Comparison of ENCODE assay signal across 27 mouse cellular contexts in the genomic region with DNA sequence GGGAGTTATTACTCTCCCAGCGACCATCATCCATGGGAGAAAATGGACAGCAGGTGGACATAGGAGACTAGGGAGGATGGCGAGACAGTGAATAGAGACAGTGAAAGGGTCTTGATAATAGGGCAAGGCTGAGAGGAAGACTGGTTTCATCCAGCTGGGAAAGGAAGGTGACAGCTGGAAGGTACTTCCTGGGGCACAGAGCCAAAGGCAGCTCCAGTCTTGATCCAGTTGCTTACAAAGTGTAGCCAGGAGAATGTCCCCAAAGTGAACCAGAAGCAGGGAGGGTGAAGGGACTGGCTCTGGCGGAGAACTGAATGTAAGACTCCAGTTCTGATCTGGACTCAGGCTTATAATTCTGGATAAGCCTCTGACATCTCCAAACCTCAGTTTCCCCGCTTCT. TPM values are rescaled to one million over a fixed set of nuclear protein-coding genes. Genes with fewer than 3 reads are reported as not detected.
A peak's percentile ranks its signal among the peaks of the same experiment; 100 is the strongest.
DNase-seq lines count a peak whose midpoint lies in the region; ATAC-seq lines count a peak whose summit lies in the region.
"Had no signal": no experiment of that assay in that cellular context is flagged by ENCODE, and none has a peak within 500 bp of the region (broad histone marks: within the 10 kb centered on the region; RNA-seq: fewer than 3 reads in every experiment).

No protein-coding gene starts in this region.

- ATAC-seq in inflammation-experienced regulatory T-cells, adult 6 months = no peak
- ATAC-seq: activated CD4-positive, CD25-positive, alpha-beta regulatory T cell, adult 4 months; CD4-positive, CD25-positive, alpha-beta regulatory T cell, adult 4 months; forebrain, embryonic 13.5 days; forebrain, embryonic 15.5 days; Patski had no signal

- intact Hi-C loops in gastrocnemius, postnatal 36 days (cut with DNase I) = no loop called here

- peak; percentile 26 for DNase-seq in gastrocnemius, adult 18-20 months (ENCODE audit: low spot score)
- DNase-seq in gastrocnemius, postnatal 36 days = no peak
- peak; percentile 15 for DNase-seq in gastrocnemius, postnatal 10 days
- peak; percentile 38 for DNase-seq in gastrocnemius, postnatal 25 days
- no peak for DNase-seq in layer of hippocampus, adult 9-11 months
- DNase-seq: adrenal gland, adult 8-10 months; adrenal gland, postnatal 14 days; adrenal gland, postnatal 36 days; B cell, adult 2 months; cerebellum, adult 11-12 months; cerebellum, adult 2 months; cerebellum, adult 9-10 months; cerebellum, postnatal 10 days; cerebellum, postnatal 25 days had no signal

RNA-seq across cellular contexts. Expression of a gene that starts 2.7 kb away (rescaled TPM):
- total RNA-seq in gastrocnemius, adult 18-20 months (2021) = 10 to 100 TPM; 33.4 to 37.4 TPM
- total RNA-seq in gastrocnemius, postnatal 36 days (2021) = 10 to 100 TPM; 18.7 to 22.2 TPM
- total RNA-seq in gastrocnemius, postnatal 10 days (2021) = 10 to 100 TPM; 18.6 to 24.2 TPM
- 10 to 100 TPM; 22.7 to 26.8 TPM for total RNA-seq in gastrocnemius, postnatal 25 days (2021)
- not detected for polyA plus RNA-seq in inflammation-experienced regulatory T-cells, adult 6 months (2017; shearing (Covaris generic))
- total RNA-seq: adrenal gland, postnatal 14 days; CH12.LX; G1E had no signal
- polyA plus RNA-seq: activated CD4-positive, CD25-positive, alpha-beta regulatory T cell, adult 4 months; CD4-positive, CD25-positive, alpha-beta regulatory T cell, adult 4 months; forebrain, embryonic 11.5 days; forebrain, embryonic 13.5 days; G1E; Patski had no signal

RNA-seq across cellular contexts. Expression of a gene that starts 41.9 kb away (rescaled TPM):
- not detected for total RNA-seq in gastrocnemius, adult 18-20 months (2021)
- total RNA-seq in gastrocnemius, postnatal 36 days (2021) = not detected
- total RNA-seq in gastrocnemius, postnatal 10 days (2021) = under 1 TPM; 0.19 to 0.25 TPM
- total RNA-seq in gastrocnemius, postnatal 25 days (2021) = not detected
- polyA plus RNA-seq in inflammation-experienced regulatory T-cells, adult 6 months (2017; shearing (Covaris generic)) = not detected
- total RNA-seq: adrenal gland, adult 18-20 months; adrenal gland, adult 8-10 months; adrenal gland, postnatal 14 days; adrenal gland, postnatal 36 days; CH12.LX; G1E had no signal
- polyA plus RNA-seq: activated CD4-positive, CD25-positive, alpha-beta regulatory T cell, adult 4 months; CD4-positive, CD25-positive, alpha-beta regulatory T cell, adult 4 months; embryonic facial prominence, embryonic 10.5 days; embryonic facial prominence, embryonic 12.5 days; embryonic facial prominence, embryonic 14.5 days; forebrain, embryonic 11.5 days; forebrain, embryonic 13.5 days; forebrain, embryonic 15.5 days; G1E; Patski had no signal

RNA-seq across cellular contexts. Expression of a gene that starts 52.9 kb away (rescaled TPM):
- total RNA-seq in gastrocnemius, adult 18-20 months (2021) = 1 to 10 TPM; 4.7 to 5.2 TPM
- total RNA-seq in gastrocnemius, postnatal 36 days (2021) = 1 to 10 TPM; 7.0 to 7.7 TPM
- total RNA-seq in gastrocnemius, postnatal 10 days (2021) = 10 to 100 TPM; 23.1 to 28.3 TPM
- 10 to 100 TPM in 1 of 2 experiments, 1 to 10 TPM in 1; 9.5 to 11.5 TPM for total RNA-seq in gastrocnemius, postnatal 25 days (2021)
- polyA plus RNA-seq in inflammation-experienced regulatory T-cells, adult 6 months (2017; shearing (Covaris generic)) = under 1 TPM in 1 of 3 experiments, not detected in 2; 0.49 TPM
- total RNA-seq: CH12.LX had no signal
- polyA plus RNA-seq: CD4-positive, CD25-positive, alpha-beta regulatory T cell, adult 4 months; G1E had no signal

RNA-seq across cellular contexts. Expression of a gene that starts 59.9 kb away (rescaled TPM):
- 1 to 10 TPM; 6.1 to 7.7 TPM for total RNA-seq in gastrocnemius, adult 18-20 months (2021)
- 1 to 10 TPM; 4.6 to 7.6 TPM for total RNA-seq in gastrocnemius, postnatal 36 days (2021)
- 1 to 10 TPM; 7.3 TPM for total RNA-seq in gastrocnemius, postnatal 10 days (2021)
- total RNA-seq in gastrocnemius, postnatal 25 days (2021) = 1 to 10 TPM; 6.3 to 6.5 TPM
- 10 to 100 TPM; 35.8 to 46.1 (median 43.1) TPM for polyA plus RNA-seq in inflammation-experienced regulatory T-cells, adult 6 months (2017; shearing (Covaris generic))

Comparison
In these comparisons a context has a peak if more than half of its experiments do, and no peak if none do; other contexts are left out.
1. DNase-seq: peak in gastrocnemius, adult 18-20 months (single experiment), gastrocnemius, postnatal 10 days (single experiment) and gastrocnemius, postnatal 25 days (single experiment); none in gastrocnemius, postnatal 36 days (0 of 2) and layer of hippocampus, adult 9-11 months (single experiment).